Mouse (Mus musculus) urinary bladder, postnatal 25 days (tissue): ENCODE results near the gene Rasgrp2.

Experiments used
- DNase-seq: peaks from one replicate; pipeline ENCODE4 v3.0.0; 2022; ENCODE audit warnings: low spot score

Gene Rasgrp2

DNA sequence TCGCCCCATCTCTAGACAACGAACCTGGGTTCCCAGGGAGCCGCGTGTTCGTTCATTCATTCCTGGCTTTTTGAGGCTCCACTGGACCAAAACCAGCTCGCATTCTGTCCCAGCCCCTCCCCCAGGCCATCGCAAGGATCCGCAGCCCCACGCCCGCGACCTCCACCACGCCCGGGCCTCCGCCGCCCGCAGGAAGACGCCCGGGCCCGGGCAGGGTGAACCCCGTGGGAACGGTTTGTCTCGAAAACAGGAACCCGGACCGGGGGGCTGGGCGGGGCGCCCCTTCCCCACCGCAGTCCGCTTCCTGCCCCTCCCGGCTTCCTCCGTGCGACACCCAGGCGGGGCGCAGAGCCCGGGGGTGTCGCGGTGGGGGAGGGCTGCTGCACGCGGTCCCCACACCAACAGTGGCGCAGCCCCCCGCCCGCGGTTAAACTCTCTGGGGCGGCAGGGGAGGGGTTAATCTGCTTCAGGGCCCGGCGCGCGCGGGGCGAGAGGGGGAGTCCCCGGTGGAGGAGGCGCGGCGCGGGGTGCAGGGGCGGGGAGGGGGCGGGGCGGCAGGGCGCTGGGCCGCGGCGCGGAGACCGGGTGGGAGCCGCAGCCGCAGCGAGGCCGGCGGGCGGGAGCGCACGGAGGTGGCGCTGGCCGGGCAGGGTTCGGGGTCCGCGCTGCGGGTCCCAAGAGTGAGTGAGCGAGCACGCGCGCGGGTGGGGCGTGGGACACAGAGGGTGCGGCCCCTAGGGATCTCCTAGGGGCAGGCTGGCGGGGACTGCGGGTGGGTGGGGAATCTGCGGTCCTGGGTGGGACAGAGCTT, at the start of gene Rasgrp2:
TSS of gene Rasgrp2 (plus strand) at position 56 of the 811 bp plus-strand sequence.
- peak; percentile 40 for DNase-seq

DNA sequence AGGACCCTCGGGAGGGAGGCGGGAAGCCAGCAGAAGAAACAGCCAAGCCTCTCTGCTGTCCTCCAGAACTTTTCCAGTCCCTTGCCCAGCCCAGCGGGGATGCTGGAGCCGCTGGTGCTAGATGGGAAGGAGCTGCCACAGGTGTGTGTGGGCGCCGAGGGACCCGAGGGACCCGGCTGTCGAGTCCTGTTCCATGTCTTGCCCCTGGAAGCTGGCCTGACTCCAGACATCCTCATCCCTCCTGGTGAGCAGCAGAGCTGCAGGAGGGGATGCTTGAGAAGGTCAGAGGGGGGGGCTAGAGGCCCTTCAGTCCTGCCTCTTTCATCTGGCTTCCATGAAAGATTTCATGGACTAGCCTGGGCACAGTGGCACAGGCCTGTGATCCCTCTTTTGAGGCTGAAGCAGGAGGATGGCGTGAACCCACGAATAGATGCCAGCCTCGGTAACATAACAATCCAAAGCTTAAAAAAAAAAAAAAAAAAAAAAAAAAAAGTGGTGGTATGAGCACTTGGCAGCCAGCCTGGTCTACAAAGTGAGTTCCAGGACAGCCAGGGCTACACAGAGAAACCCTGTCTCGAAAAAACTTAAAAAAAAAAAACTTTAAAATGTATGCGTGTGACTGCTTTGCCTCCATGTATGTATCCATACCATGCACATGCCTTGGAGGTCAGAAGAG, 47.6 kb upstream of the Rasgrp2 start:
- DNase-seq, result no peak

- no peak for DNase-seq
Observed at GRCm38 (mm10) chr19:6352107-6352505, 47.0 kb upstream of the Rasgrp2 start.

DNA sequence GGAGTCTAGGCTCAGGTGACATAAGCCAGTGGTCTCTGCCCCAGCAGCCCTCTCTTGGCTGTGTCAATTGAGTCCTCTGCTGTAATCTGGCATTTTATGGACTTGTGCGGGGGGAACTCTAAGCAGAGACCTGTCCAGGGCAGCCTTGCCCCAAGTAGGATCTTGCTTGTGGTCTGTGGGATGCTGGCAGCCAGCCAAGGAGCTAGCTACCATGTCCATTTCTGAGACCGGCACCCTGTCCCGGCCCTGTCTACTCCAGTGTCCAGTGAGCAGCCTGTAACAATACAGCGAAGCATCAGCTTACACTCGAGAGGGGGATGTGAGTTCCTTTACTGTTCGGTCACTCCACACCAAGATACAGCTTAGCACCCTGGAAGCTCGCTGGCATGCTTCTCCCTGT, 45.1 kb upstream of the Rasgrp2 start:
- no peak for DNase-seq

DNA sequence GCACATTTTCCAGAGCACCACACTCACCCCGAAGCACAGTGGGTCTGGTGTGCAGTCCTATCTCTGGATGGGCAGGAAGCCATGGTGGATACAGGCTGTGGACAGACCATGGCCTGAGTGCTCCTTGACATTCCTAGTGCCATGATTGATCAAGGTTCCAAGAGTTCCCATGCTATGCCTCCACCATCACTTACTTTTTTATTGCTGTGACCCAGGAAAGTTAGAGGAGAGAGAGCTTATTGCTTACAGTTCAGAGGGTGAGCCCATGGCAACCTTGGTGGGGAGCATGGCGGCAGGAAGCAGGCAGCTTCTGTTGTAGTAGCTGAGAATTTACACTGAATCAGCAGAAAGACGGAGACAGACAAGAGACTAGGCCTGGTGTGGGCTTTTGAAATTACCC, 37.8 kb upstream of the Rasgrp2 start:
- no peak for DNase-seq

DNA sequence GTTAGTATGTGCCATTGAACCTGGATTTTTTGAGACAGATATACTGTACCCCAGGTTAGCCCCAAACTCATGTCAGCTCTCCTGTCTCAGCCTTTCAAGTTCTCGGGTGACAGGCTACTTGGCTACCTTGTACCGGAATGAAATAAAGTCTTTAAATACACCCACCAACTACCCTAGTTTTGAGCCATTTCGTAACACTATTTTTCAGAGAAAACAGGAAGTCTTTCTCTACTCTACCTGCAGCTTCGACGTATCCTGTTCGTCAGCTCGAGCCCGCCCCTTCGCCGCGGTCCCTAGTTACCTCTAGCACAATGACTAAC, 36.1 kb upstream of the Rasgrp2 start:
- no peak for DNase-seq

GRCm38 (mm10) chr19:6363411-6364240, 35.5 kb upstream of the Rasgrp2 start, which contains the start of gene Sf1:
Gene Sf1, plus strand, starts transcription at chr19:6363690.
- peak; percentile 98 for DNase-seq

DNA sequence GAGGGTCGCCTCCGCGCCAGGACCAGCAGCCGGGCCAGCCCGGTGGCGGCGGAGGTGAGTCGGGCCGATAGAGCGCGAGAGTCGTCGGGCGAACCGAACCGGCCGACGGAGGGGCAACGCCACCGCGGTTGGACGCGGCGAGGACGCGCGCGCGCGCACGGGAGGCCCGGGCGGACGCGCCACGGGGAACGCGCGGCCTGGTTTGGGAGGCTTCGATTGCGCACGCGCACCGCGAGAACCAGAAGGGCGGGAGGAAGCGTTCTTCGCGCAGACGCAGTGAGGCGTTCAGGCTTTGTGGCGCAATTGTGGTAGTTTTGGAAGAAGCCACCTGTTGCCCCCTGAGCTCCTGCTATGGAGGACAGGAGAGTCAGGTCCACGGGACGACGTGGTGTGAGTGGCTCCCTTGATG, 34.8 kb upstream of the Rasgrp2 start:
- DNase-seq, result peak; percentile 92

GRCm38 (mm10) chr19:6364842-6365241, 34.3 kb upstream of the Rasgrp2 start:
- DNase-seq, result no peak

GRCm38 (mm10) chr19:6370175-6370574, 29.0 kb upstream of the Rasgrp2 start:
- DNase-seq, result no peak

DNA sequence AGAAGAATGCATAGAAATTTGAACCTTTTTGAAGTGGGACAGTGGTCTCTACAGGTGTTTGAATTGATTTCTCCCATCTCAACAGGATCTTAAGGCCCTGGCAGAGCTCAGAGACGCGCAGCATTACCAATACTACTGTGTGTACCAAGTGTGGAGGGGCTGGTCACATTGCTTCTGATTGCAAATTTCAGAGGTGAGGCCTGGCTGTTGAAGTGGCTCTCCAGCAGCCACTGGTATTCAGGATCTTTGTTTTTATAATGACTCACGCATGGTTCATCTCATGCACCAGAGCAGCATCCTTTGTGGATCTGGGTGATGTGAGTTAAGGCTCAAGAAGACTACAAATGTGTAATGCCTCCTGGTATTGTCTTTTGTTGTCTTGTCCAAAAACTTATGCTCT, 26.7 kb upstream of the Rasgrp2 start:
- DNase-seq, result no peak

GRCm38 (mm10) chr19:6373539-6374400, 25.4 kb upstream of the Rasgrp2 start:
- peak; percentile 82 for DNase-seq

GRCm38 (mm10) chr19:6374571-6374970, 24.6 kb upstream of the Rasgrp2 start:
- DNase-seq, result no peak

- DNase-seq, result no peak
Observed at GRCm38 (mm10) chr19:6375423-6376254, 23.5 kb upstream of the Rasgrp2 start.

DNA sequence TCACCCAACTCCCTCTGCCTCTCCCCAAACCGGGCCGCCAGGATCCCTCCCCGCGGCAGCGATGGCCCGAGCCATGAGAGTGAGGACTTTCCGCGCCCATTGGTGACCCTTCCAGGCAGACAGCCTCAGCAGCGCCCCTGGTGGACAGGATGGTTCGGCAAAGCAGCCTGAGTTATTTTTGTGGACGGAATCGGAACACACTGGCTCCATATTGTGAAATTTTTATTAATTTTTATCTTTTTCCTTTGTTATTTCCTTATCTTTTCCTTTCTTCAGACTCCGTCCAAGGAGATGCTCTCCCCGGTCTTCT, 22.9 kb upstream of the Rasgrp2 start:
- peak; percentile 58 for DNase-seq

GRCm38 (mm10) chr19:6376643-6377042, 22.5 kb upstream of the Rasgrp2 start:
- no peak for DNase-seq

GRCm38 (mm10) chr19:6377327-6378040, 21.7 kb upstream of the Rasgrp2 start:
- no peak for DNase-seq

- DNase-seq, result no peak
Observed at GRCm38 (mm10) chr19:6380411-6381166, 18.6 kb upstream of the Rasgrp2 start.

GRCm38 (mm10) chr19:6381238-6381637, 17.9 kb upstream of the Rasgrp2 start:
- no peak for DNase-seq
